Mouse (Mus musculus) neural tube, embryonic 10.5 days (tissue): ENCODE measurements at regions not wholly inside any gene's neighbourhood (a gene's known extent, or its start where the extent isn't known, plus 50 kb on each side); places are given as distances from the start of the nearest gene placed in this dataset.

Source experiments
- DNase-seq: peaks from one replicate; pipeline ENCODE4 v3.0.0-alpha.2; 2017; ENCODE audit warnings: low spot score; ENCODE audit errors: extremely low spot score

- no peak for DNase-seq
Observed at GRCm38 (mm10) chr14:105718676-105719441, 177.8 kb downstream of the Spry2 start.

GRCm38 (mm10) chr14:105717821-105718220 is 178.8 kb downstream of the Spry2 start:
- no peak for DNase-seq

- DNase-seq, result no peak
Observed at GRCm38 (mm10) chr14:105708691-105709090, 187.9 kb downstream of the Spry2 start.

GRCm38 (mm10) chr14:105706756-105707155 is 189.9 kb downstream of the Spry2 start:
- no peak for DNase-seq

- no peak for DNase-seq
Observed at GRCm38 (mm10) chr14:105698616-105699015, 198.0 kb downstream of the Spry2 start.

GRCm38 (mm10) chr14:105698086-105698485 is 198.5 kb downstream of the Spry2 start:
- DNase-seq, result no peak

GRCm38 (mm10) chr14:105697398-105697797 is 199.2 kb downstream of the Spry2 start:
- no peak for DNase-seq

- DNase-seq, result no peak
Observed at GRCm38 (mm10) chr14:105694969-105695368, 201.7 kb downstream of the Spry2 start.

- DNase-seq, result no peak
Observed at GRCm38 (mm10) chr14:105693713-105694112, 202.9 kb downstream of the Spry2 start.

GRCm38 (mm10) chr14:105684826-105685465 is 211.7 kb downstream of the Spry2 start:
- no peak for DNase-seq

GRCm38 (mm10) chr14:105684329-105684728 is 212.3 kb downstream of the Spry2 start:
- DNase-seq, result no peak

GRCm38 (mm10) chr14:105676646-105676930 is 220.0 kb downstream of the Spry2 start:
- peak; percentile 32 for DNase-seq

- no peak for DNase-seq
Observed at GRCm38 (mm10) chr14:105675801-105676645, 220.6 kb downstream of the Spry2 start.

GRCm38 (mm10) chr14:105675006-105675405 is 221.6 kb downstream of the Spry2 start:
- DNase-seq, result no peak

GRCm38 (mm10) chr14:105668969-105669368 is 227.7 kb downstream of the Spry2 start:
- no peak for DNase-seq

- DNase-seq, result no peak
Observed at GRCm38 (mm10) chr14:105664671-105665198, 231.9 kb downstream of the Spry2 start.

GRCm38 (mm10) chr14:105663472-105663871 is 233.1 kb downstream of the Spry2 start:
- DNase-seq, result no peak

GRCm38 (mm10) chr14:105662839-105663238 is 233.8 kb downstream of the Spry2 start:
- DNase-seq, result no peak

GRCm38 (mm10) chr14:105658316-105658715 is 238.3 kb downstream of the Spry2 start:
- no peak for DNase-seq

- DNase-seq, result no peak
Observed at GRCm38 (mm10) chr14:105647166-105647565, 249.5 kb downstream of the Spry2 start.

- DNase-seq, result no peak
Observed at GRCm38 (mm10) chr14:105644428-105644827, 252.2 kb downstream of the Spry2 start.
